Mouse (Mus musculus) midbrain, embryonic 10.5 days (tissue): ENCODE results near the gene Rbm39. TPM values are rescaled to one million over a fixed set of nuclear protein-coding genes. Genes with fewer than 3 reads are reported as not detected.

Experiments used
- DNase-seq: peaks from one replicate; pipeline ENCODE4 v3.0.0-alpha.2; 2017; ENCODE audit warnings: low spot score
- H3K27ac ChIP-seq: fragments of 300-500 bp; sonication (generic); replicated peaks from 2 replicates; pipeline ENCODE4 v1.5.1; 2016; ENCODE audit warnings: mild to moderate bottlenecking
- H3K27me3 ChIP-seq: fragments of 300-500 bp; sonication (generic); 2 replicates; pipeline ENCODE4 v1.6.1; 2016; ENCODE audit warnings: low read depth, mild to moderate bottlenecking; ENCODE audit not compliant: poor library complexity, severe bottlenecking
- H3K36me3 ChIP-seq: fragments of 300-500 bp; sonication (generic); 2 replicates; pipeline ENCODE4 v1.6.1; 2016; ENCODE audit warnings: mild to moderate bottlenecking, moderate library complexity
- H3K4me1 ChIP-seq: fragments of 300-500 bp; sonication (generic); 2 replicates; pipeline ENCODE4 v1.6.1; 2016
- H3K4me3 ChIP-seq: fragments of 300-500 bp; sonication (generic); 2 replicates; pipeline ENCODE4 v1.5.1; 2016; ENCODE audit warnings: mild to moderate bottlenecking, moderate library complexity
- H3K9me3 ChIP-seq: fragments of 300-500 bp; sonication (generic); replicated peaks from 2 replicates; pipeline ENCODE4 v1.6.1; 2016; ENCODE audit warnings: mild to moderate bottlenecking
- WGBS: fragments of 180-500 bp; shearing (Covaris S2); methylation state at CpG from one replicate; pipeline ENCODE4 v1.1.7; 2016; 5-methylcytosine and 5-hydroxymethylcytosine counted together
- polyA plus RNA-seq: library from polyadenylated mRNA; unstranded; fragments of >200 nt; fragmentation: Nextera tagmentation; extraction: Ambion mirVana; gene quantifications from 2 replicates; pipeline ENCODE4 v1.2.1, GENCODE M21; 2016

Rbm39 gene
- polyA plus RNA-seq, 1 experiment from 2014 or later: 584 TPM

DNA sequence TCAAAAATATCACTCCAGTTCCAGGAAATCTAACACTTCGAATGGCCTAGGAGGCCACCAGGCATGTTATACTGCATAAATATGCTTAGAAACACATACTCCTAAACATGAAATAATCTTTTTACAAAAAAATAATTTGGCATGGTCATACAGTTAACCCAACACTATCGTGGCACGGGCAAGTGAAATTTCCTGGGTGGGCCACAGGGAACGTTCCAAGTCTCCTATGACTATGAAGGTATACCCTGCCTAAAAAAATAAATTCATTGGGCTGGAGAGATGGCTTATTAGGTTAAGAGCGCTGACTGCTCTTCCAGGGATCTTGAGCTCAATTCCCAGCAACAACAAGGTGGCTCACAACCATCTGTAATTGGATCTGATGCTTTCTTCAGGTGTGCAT lies 13.5 kb downstream of the Rbm39 start:
- Histone ChIP-seq H3K4me3 (no peak overlapping the region), H3K36me3 (peaks cover 99% of the 10 kb centered on the region), H3K27me3 (no peaks in the 10 kb centered on the region), H3K4me1 (no peaks in the 10 kb centered on the region), H3K27ac (no peak overlapping the region), H3K9me3 (no peaks in the 10 kb centered on the region)
- DNase-seq: no peak
- WGBS: 94% methylated on average over 5 of the region's 5 CpGs

DNA sequence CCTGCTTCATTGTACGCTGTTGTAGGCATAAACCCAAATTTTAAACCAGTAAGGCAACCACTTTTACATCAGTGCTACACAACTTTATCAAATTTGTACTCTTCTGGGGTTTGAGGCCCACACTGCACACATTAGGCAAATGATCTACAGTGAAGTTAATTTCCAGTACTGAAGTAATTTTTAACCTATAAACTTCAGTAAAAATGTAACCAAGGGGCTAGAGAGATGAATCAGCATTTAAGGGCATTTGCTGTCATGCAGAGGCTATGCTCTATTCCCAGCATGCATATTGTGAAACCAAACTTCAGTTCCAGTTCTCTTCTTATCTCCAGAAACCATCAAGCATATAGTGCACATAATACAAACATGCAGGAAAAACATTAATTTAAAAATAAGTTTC lies 14.6 kb downstream of the Rbm39 start:
- no peaks in the 10 kb centered on the region for H3K27me3 ChIP-seq
- no peak overlapping the region for H3K4me3 ChIP-seq
- whole genome bisulfite sequencing: 98% methylated on average over 1 of the region's 1 CpGs
- DNase-seq: no peak
- H3K4me1 ChIP-seq: no peaks in the 10 kb centered on the region
- no peak overlapping the region for H3K27ac ChIP-seq
- no peaks in the 10 kb centered on the region for H3K9me3 ChIP-seq
- peaks cover 99% of the 10 kb centered on the region for H3K36me3 ChIP-seq

DNA sequence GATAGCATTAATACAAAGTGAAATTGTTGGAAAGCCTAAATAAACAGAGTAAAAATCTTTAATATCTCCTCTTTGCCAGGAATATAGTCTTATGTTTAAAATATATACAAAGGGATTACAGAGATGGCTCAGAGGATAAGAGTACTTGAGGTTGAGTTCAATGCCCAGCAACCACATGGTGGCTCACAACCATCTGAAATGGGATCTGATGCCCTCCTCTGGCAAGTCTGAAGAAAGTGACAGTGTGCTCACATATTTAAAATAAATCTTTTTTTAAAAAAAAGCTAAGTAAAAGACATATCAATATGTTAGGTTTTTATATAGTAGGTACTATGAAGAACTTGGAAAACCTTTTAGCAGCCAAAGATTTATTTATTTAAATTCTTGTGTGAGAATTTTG lies 28.5 kb downstream of the Rbm39 start:
- Histone ChIP-seq H3K27me3 (no peaks in the 10 kb centered on the region), H3K9me3 (no peaks in the 10 kb centered on the region), H3K36me3 (peaks cover 100% of the 10 kb centered on the region), H3K27ac (no peak overlapping the region), H3K4me1 (no peaks in the 10 kb centered on the region), H3K4me3 (no peak overlapping the region)
- no peak for DNase-seq

DNA sequence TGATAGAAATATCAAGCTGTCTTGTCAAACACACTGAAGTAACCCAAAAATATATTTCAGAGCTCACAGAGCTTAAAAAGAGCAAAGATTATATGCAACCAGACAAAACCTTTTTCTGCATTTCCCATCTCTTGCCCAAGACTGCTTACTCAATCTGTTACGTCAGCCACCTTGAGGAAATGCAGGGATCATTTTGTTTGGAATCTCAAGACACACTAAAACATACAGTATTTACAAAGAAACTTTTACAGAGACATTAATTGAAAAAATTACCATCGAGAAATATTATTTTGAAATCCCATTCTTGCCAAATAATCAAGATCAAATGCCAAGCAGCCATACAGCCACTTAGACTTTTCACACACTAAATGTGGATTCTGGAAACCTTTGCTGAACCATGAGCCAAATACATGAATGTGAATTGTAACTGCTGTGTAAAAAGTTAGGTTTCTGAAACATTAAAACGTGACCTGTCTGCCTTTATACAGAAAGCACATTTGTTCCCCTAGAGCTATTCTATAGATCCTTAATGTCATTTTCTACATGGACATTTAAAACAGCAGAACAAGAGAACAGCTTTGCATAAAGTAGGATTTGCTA lies 32.6 kb downstream of the Rbm39 start:
- H3K9me3 ChIP-seq: no peaks in the 10 kb centered on the region
- no peak for DNase-seq
- no peaks in the 10 kb centered on the region for H3K27me3 ChIP-seq
- H3K36me3 ChIP-seq: peaks cover 66% of the 10 kb centered on the region
- H3K4me1 ChIP-seq: peaks cover 22% of the 10 kb centered on the region
- no peak overlapping the region for H3K27ac ChIP-seq
- no peak overlapping the region for H3K4me3 ChIP-seq
- WGBS: 93% methylated on average over 3 of the region's 3 CpGs

DNA sequence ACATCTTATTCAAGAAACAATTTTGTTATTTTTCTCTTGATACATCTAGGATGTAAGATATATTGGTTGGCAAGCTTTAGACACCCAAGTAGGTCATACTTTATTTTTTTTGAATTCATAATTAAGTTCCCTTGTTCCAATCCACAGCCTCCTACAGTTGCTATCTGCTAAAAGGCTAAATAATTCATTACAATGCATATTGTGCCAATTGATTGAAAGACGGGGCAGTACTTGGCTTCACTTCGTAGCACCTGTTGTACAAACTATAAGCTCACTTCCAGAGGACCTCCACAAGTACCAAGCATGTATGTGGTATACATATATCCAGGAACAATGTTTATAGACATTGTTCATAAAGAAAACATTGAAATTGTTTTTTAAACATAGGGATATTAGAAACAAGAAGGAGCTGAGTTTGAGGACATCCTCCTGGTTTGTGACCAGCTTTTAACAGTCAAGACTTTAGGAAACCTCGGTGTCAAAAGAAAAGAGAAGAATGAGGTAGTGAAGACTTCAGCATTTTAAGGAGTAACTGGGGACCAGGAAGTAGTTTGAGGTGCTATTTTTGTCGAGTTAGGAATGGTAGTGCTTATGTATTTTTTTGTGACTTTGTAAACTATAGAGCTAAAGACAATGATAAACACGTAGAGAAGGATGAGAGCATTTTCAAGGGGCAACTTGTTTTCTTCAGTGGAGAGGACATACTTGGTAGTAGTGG lies 33.6 kb downstream of the Rbm39 start:
- Histone ChIP-seq H3K27ac (no peak overlapping the region), H3K27me3 (no peaks in the 10 kb centered on the region), H3K4me1 (peaks cover 22% of the 10 kb centered on the region), H3K4me3 (no peak overlapping the region), H3K36me3 (peaks cover 64% of the 10 kb centered on the region), H3K9me3 (no peaks in the 10 kb centered on the region)
- WGBS: 77% methylated on average over 5 of the region's 5 CpGs
- no peak for DNase-seq

DNA sequence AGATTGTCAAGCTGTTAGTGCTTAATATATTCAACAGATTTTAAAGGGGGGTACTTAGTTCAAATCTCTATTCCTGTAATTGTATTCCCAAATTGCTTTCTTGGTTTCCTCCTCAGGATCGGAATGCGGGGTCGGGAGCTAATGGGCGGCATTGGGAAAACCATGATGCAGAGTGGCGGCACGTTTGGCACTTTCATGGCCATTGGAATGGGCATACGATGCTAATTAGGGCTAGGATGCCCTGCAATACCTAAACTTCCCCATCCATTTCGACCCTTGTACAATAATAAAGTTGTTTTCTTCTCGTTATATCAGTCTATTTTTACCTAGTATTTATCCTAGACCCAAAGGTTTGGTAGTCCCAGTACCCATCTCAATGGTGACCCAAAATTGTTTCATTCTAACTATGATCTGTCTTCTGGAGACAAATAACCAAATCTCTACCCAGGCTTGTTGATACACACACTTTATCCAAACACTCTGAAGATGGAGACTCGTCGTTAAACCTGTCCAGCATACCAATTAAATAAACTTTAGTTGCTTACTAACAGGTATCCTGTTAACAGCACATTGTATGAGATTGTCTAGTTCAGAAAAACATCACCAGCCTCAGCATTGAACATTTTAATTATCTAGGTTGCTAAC lies 34.4 kb downstream of the Rbm39 start:
- peaks cover 60% of the 10 kb centered on the region for H3K36me3 ChIP-seq
- WGBS: 74% methylated on average over 11 of the region's 11 CpGs
- peak overlapping the region; percentile 85 for H3K4me3 ChIP-seq
- no peak for DNase-seq
- no peak overlapping the region for H3K27ac ChIP-seq
- no peaks in the 10 kb centered on the region for H3K9me3 ChIP-seq
- peaks cover 22% of the 10 kb centered on the region for H3K4me1 ChIP-seq
- no peaks in the 10 kb centered on the region for H3K27me3 ChIP-seq

DNA sequence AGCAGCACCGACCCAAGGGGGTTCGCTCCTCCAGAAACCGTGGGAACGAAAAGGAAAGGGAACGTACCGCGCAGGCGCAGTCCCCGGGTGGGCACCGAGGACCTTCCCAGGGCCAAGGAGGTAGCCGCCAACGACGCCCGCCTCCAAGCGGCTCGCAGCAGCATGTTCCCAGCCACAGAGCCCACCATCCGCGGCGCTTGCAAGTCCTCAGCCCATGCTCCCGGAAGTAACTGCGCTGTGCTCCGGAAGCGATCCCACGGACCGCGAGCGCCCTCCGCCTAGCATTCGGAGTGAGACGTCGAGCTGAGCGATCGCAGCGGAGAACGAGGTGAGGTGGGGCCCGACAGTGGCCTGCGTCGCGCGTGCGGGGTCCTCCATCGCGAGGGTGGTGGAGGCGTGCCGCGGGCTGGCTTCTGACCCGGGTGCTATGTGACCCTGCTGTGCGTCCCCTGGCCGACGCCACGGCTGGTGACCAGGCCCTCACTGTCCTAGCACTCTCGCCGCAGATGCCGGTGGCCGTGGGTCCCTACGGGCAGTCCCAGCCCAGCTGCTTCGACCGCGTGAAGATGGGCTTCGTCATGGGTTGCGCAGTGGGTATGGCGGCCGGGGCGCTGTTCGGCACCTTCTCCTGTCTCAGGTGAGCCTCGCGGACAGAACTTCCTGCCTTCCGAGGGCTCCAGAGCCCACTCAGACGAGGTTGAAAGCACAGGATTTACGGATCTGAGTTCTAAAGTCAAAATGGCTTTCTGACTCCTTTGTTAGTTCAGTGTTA lies 35.9 kb downstream of the Rbm39 start, which contains the start of the genes Romo1 and Nfs1:
Gene Romo1, plus strand, starts transcription at position 87 of the 772 bp plus-strand sequence.
Gene Nfs1, minus strand, starts transcription at position 234 of the 772 bp plus-strand sequence.
- Histone ChIP-seq H3K27ac (peak within 1 kb of the TSS; percentile 94), H3K36me3 (peaks cover 53% of the 10 kb centered on the region), H3K4me3 (peak within 1 kb of the TSS; percentile 85), H3K9me3 (no peaks in the 10 kb centered on the region), H3K27me3 (no peaks in the 10 kb centered on the region), H3K4me1 (peaks cover 22% of the 10 kb centered on the region)
- DNase-seq: peak; percentile 99
- under 1% methylated on average over 70 of the region's 70 CpGs for WGBS

DNA sequence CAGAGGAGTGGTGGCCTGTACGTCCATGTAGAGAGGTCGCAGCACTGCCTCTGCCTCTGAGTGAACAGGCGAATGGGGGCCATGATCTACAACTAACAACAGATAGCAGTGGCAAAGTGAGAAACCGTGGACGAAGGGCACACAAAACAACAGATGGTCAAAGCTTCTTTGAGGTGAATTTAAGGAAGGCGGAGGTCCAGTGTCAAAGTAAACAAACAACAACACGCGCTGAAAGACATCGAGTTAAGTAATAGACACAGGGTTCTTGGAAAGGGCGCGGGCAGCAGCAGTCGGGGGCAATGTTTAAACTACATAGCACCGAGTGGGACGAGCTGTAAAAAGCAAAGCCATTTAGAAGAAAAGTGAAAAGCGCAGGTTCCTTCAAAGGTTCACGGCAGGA lies 36.7 kb downstream of the Rbm39 start:
- peak; percentile 31 for DNase-seq
- 4% methylated on average over 16 of the region's 16 CpGs for WGBS
- H3K36me3 ChIP-seq: peaks cover 51% of the 10 kb centered on the region

DNA sequence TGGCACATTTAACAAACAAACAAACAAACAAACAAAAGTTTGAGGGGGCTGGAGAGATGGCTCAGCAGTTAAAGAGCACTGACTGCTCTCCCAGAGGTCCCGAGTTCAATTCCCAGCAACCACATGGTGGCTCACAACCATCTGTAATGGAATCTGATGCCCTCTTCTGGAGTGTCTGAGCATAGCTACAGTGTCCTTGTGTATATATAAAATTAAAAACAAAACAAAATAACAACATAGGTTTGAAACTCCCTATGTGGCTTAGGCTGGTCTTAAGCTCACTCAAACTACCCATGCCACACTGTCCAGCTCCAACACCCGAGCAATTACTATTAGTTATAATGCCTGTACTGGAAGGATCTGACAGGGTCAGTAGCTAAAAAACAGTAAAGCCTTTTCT lies 37.2 kb downstream of the Rbm39 start:
- Histone ChIP-seq H3K4me1 (peaks cover 22% of the 10 kb centered on the region), H3K27me3 (no peaks in the 10 kb centered on the region), H3K9me3 (no peaks in the 10 kb centered on the region), H3K36me3 (peaks cover 46% of the 10 kb centered on the region), H3K4me3 (peak overlapping the region; percentile 85), H3K27ac (no peak overlapping the region)
- DNase-seq: no peak
- 91% methylated on average over 2 of the region's 2 CpGs for WGBS

More for the DNA sequence above, 36.7 kb downstream of the Rbm39 start:
- Histone ChIP-seq H3K9me3 (no peaks in the 10 kb centered on the region), H3K27me3 (no peaks in the 10 kb centered on the region), H3K27ac (peak overlapping the region; percentile 94), H3K4me3 (peak overlapping the region; percentile 85), H3K4me1 (peaks cover 22% of the 10 kb centered on the region)

DNA sequence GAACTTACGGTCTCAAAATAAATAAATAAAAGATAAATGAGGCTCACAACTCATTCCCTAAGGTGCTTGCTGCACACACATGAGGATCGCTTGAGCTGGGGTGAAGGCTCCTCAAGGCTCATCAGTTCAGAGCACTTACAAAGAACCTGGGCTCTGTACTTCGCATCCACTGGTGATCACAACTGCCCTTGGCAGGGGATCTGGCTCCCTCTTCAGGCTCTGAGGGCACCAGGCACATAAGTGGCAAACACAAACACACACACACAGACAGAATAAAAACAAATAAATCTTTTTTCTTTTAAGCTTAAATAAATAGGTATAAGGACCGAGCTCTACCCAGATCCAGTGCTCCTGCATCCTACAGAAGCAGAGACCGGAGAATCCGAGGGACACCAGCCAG lies 44.3 kb downstream of the Rbm39 start:
- no peaks in the 10 kb centered on the region for H3K27me3 ChIP-seq
- no peaks in the 10 kb centered on the region for H3K4me1 ChIP-seq
- H3K27ac ChIP-seq: no peak overlapping the region
- H3K36me3 ChIP-seq: peaks cover 49% of the 10 kb centered on the region
- DNase-seq: no peak
- H3K9me3 ChIP-seq: no peaks in the 10 kb centered on the region
- no peak overlapping the region for H3K4me3 ChIP-seq
- 86% methylated on average over 6 of the region's 6 CpGs for WGBS

DNA sequence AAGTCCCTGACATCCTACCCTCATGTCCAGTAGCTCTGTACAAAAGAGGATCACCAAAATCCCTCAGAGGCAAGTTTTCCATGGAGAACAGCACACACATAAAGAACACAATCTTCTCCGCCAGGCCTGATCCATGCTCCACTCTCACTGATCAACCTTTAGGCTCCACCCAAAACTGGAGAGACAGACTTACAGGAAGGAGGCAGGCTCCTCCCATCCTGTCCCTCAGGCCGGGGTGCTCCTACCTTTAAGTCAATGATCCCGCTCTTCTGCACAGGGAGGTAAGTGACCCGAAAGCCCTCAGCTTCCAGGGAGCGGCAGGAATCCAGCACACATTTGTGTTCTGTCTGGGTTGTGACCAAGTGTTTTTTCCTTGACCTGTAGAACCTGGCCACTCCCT lies 45.9 kb downstream of the Rbm39 start:
- H3K36me3 ChIP-seq: peaks cover 49% of the 10 kb centered on the region
- no peaks in the 10 kb centered on the region for H3K27me3 ChIP-seq
- WGBS: 90% methylated on average over 5 of the region's 5 CpGs
- H3K9me3 ChIP-seq: no peaks in the 10 kb centered on the region
- H3K4me3 ChIP-seq: no peak overlapping the region
- no peak overlapping the region for H3K27ac ChIP-seq
- no peak for DNase-seq
- H3K4me1 ChIP-seq: no peaks in the 10 kb centered on the region

DNA sequence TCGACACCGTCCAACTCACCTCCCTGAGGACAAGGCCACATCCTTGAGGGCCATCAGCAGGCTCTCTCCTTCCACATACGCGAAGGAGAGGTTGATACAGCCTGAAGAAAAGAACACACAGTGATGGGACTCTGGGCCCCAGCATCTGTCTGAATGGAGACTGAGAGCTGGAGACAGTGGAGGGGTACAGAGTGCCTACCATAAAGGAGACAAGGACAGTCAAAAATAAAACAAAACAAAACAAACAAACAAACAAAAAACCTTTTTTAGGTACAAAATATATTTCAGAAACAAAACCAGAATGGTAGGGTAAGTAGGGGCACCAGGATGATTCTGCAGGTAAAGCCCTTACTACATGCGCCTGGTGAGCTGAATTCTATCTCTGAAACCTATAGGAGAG lies 53.0 kb downstream of the Rbm39 start, which contains the start of gene Gm28036:
Gene Gm28036, minus strand, starts transcription at position 101 of the 400 bp plus-strand sequence.
- Histone ChIP-seq H3K36me3 (peaks cover 67% of the 10 kb centered on the region), H3K27ac (no peak within 1 kb of the TSS), H3K27me3 (no peaks in the 10 kb centered on the region), H3K4me1 (no peaks in the 10 kb centered on the region), H3K9me3 (no peaks in the 10 kb centered on the region), H3K4me3 (no peak within 1 kb of the TSS)
- WGBS: 94% methylated on average over 5 of the region's 5 CpGs
- DNase-seq: no peak
